Mouse (Mus musculus) midbrain, postnatal 0 days (tissue): ENCODE data around the gene Cfb. TPM values are rescaled to one million over a fixed set of nuclear protein-coding genes. Genes with fewer than 3 reads are reported as not detected.
A peak's percentile ranks its signal among the peaks of the same experiment; 100 is the strongest.

ENCODE experiments used
- ATAC-seq: fragments of 200-750 bp; cut with Nextera tagmentation; 2 replicates; pipeline ENCODE4 v1.8.0; 2017; ENCODE audit warnings: moderate number of reproducible peaks, mild to moderate bottlenecking, moderate TSS enrichment, moderate library complexity; ENCODE audit not compliant: low FRiP score
- DNase-seq: peaks from one replicate; pipeline ENCODE4 v3.0.0-alpha.2; 2015; ENCODE audit warnings: low spot score
- H3K27ac ChIP-seq: fragments of 300-500 bp; sonication (generic); 2 replicates; pipeline ENCODE4 v1.5.1; 2014; ENCODE audit warnings: low read depth, mild to moderate bottlenecking, low read length, mixed read lengths
- H3K27me3 ChIP-seq: fragments of 300-500 bp; sonication (generic); 2 replicates; pipeline ENCODE4 v1.6.1; 2014; ENCODE audit warnings: low read length, control low read depth, mixed read lengths; ENCODE audit not compliant: insufficient read depth
- H3K36me3 ChIP-seq: fragments of 300-500 bp; sonication (generic); 2 replicates; pipeline ENCODE4 v1.6.1; 2014; ENCODE audit warnings: low read length, control low read depth, mixed read lengths; ENCODE audit not compliant: insufficient read depth
- H3K4me1 ChIP-seq: fragments of 300-500 bp; sonication (generic); 2 replicates; pipeline ENCODE4 v1.6.1; 2014; ENCODE audit warnings: mild to moderate bottlenecking, control low read depth, antibody characterized with exemption, low read length, mixed read lengths; ENCODE audit not compliant: insufficient read depth
- H3K4me2 ChIP-seq: fragments of 300-500 bp; sonication (generic); 2 replicates; pipeline ENCODE4 v1.6.1; 2014; ENCODE audit warnings: low read depth, mild to moderate bottlenecking, low read length, mixed read lengths; ENCODE audit not compliant: poor library complexity, severe bottlenecking
- H3K4me3 ChIP-seq: fragments of 300-500 bp; sonication (generic); 2 replicates; pipeline ENCODE4 v1.5.1; 2014; ENCODE audit warnings: low read depth, mild to moderate bottlenecking, low read length, moderate library complexity
- H3K9ac ChIP-seq: fragments of 300-500 bp; sonication (generic); replicated peaks from 2 replicates; pipeline ENCODE4 v1.6.1; 2014; ENCODE audit warnings: mild to moderate bottlenecking, low read length, moderate library complexity, mixed read lengths; ENCODE audit not compliant: poor library complexity, severe bottlenecking
- H3K9me3 ChIP-seq: fragments of 300-500 bp; sonication (generic); 2 replicates; pipeline ENCODE4 v1.6.1; 2016; ENCODE audit warnings: low read length, control low read depth
- CTCF ChIP-seq: IDR thresholded peaks from 2 replicates; pipeline ENCODE4 v1.5.1; 2016; ENCODE audit warnings: antibody characterized with exemption, mild to moderate bottlenecking
- WGBS: fragments of 180-500 bp; shearing (Covaris S2); extraction: QIAGEN DNeasy Blood & Tissue Kit; methylation state at CpG from one replicate; pipeline ENCODE4 v1.1.7; 2014; 5-methylcytosine and 5-hydroxymethylcytosine counted together
- polyA plus RNA-seq: library from polyadenylated mRNA; unstranded; fragments of >200 nt; fragmentation: Nextera tagmentation; extraction: Ambion mirVana; gene quantifications from 2 replicates; pipeline ENCODE4 v1.2.1, GENCODE M21; 2015
- total RNA-seq: library from RNA; depleted of rRNA; stranded (reverse); fragments of >200 nt; gene quantifications from 2 replicates; pipeline ENCODE4 v1.2.3, GENCODE M21; 2014

The Cfb gene
- total and polyA plus RNA-seq, 2 experiments from 2014 or later, result 1.0 TPM; not detected in 1

DNA sequence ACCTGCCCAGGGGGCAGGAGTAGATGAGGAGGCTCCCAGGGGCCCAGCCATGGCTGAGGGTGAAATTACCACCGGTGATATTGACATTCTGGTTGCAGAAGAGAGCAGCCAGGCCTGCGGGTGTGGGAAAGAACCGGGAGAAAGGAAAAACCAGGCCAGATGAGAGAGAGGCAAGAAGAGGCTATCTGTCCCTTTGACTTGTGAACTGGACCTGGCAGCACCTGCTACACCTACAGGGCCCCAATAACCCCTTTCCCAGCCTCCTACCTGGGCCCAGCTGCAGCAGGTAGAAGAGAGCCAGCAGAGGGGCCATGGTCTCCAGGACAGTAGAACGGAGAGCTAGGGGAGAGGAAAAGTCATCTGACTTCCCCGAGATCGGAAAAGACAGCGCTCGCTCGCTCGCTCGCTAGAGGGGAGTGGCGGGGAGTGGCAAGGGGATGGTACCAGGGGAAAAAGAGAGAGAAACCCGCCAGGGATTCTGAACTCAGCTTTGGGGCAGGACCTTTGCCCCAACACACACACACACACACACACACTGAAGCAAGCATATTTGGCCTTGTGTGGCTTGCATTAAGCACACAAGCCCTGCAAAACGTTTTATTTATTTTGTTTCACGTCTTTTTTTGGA, 19.5 kb upstream of the Cfb start, which contains the start of gene Gm20547:
TSS of gene Gm20547 (minus strand) at position 360 of the 628 bp plus-strand sequence.
- no peak within 1 kb of the TSS for H3K9ac ChIP-seq
- H3K27ac ChIP-seq, result no peak within 1 kb of the TSS
- ATAC-seq (no peak), DNase-seq (no peak)
- 7% methylated on average over 15 of the region's 15 CpGs for WGBS
- no peaks in the 10 kb centered on the region for H3K4me1 ChIP-seq
- H3K4me3 ChIP-seq, result no peak within 1 kb of the TSS
- TF ChIP-seq CTCF, result no peak
- no peaks in the 10 kb centered on the region for H3K9me3 ChIP-seq
- H3K4me2 ChIP-seq, result peak within 1 kb of the TSS; percentile 9; the same call in 1 of the 2 replicates
- 0 out of 2 replicates have a peak, but pooled peaks cover 6% of the 10 kb centered on the region for H3K27me3 ChIP-seq
- H3K36me3 ChIP-seq, result no peaks in the 10 kb centered on the region

DNA sequence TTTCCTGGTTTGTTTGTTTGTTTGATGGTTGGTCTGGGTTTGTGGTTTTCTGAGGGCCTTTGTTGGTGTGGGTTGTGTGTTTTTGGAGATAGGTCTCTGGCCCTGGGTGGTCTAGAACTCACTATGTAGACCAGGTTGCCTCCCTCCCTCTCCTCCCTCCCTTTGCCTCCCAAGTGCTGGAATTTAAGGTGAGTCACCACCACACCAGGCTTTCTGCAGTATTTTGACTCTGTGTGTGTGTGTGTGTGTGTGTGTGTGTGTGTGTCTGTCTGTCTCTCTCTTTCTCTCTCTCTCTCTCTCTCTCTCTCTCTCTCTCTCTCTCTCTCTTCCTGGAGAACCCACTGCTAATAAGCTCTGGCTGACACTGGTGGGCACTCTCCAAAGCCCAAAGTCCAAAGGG, 18.8 kb upstream of the Cfb start:
- Histone ChIP-seq H3K4me2 (no peak overlapping the region), H3K4me3 (no peak overlapping the region), H3K9me3 (no peaks in the 10 kb centered on the region), H3K36me3 (no peaks in the 10 kb centered on the region), H3K9ac (no peak overlapping the region), H3K27me3 (0 out of 2 replicates have a peak, but pooled peaks cover 6% of the 10 kb centered on the region), H3K27ac (no peak overlapping the region), H3K4me1 (no peaks in the 10 kb centered on the region)
- ATAC-seq (no peak), DNase-seq (no peak)
- TF ChIP-seq CTCF, result no peak

DNA sequence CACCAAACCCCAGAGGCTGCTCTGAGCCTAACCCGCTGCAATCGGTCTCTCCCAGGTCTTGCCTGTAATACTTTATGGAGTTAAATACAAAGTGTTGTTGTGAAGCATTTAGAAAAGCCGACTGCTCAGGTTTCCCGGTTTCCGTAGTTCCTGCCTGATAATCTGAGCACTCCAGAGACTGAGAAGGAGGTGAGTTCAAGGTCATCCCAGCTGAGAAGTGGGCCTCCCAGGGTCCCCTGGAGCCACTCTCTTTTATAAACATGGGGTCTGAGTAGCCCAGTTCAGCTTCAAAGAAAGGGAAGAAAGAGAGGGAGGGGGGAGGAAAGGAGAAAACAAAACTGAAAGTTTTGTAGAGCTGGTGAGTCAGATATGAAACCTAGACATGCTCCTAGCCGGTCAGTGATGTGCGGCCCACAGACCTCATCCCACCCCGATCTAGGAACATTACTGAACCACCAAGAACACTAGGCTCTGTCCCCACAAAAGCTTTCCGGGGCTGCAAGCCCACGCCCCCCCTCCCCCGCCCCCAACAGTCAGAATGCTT, 17.1 kb upstream of the Cfb start, which contains the start of gene Zbtb12:
TSS of gene Zbtb12 (plus strand) at position 148 of the 544 bp plus-strand sequence.
- WGBS, result 71% methylated on average over 11 of the region's 11 CpGs

DNA sequence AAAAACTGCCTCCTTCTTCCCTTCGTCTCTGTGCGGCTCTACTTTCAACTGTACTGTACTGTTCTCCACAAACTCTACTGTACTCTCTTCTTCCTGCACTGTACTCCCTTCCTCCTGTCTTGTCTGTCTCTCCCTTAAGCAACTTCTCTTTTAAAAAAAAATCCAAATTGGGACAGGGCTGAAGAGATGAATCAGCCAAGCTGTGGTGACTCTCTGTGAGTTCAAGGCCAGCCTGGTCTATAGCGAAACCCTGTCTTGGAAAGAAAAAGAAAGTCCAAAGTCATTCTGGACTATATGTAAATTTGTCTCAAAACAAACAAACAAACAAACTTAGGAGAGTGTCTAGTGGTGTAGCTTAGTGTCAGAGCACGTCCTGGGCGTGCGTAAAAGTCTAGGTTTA, 12.0 kb upstream of the Cfb start:
- H3K4me3 ChIP-seq, result no peak overlapping the region
- no peak overlapping the region for H3K27ac ChIP-seq
- no peak for ATAC-seq
- no peaks in the 10 kb centered on the region for H3K9me3 ChIP-seq
- TF ChIP-seq CTCF, result no peak
- H3K36me3 ChIP-seq, result no peaks in the 10 kb centered on the region
- WGBS, result 91% methylated on average over 6 of the region's 6 CpGs
- H3K4me1 ChIP-seq, result no peaks in the 10 kb centered on the region
- no peak overlapping the region for H3K9ac ChIP-seq
- DNase-seq, result no peak
- peaks cover 3% of the 10 kb centered on the region; the same call in 1 of the 2 replicates for H3K27me3 ChIP-seq
- no peak overlapping the region for H3K4me2 ChIP-seq

More for the DNA sequence above, 17.1 kb upstream of the Cfb start, which contains the start of gene Zbtb12:
- no peak for TF ChIP-seq CTCF
- Histone ChIP-seq H3K36me3 (no peaks in the 10 kb centered on the region), H3K9me3 (no peaks in the 10 kb centered on the region), H3K9ac (no peak within 1 kb of the TSS), H3K27ac (no peak within 1 kb of the TSS), H3K27me3 (0 out of 2 replicates have a peak, but pooled peaks cover 6% of the 10 kb centered on the region), H3K4me2 (no peak within 1 kb of the TSS), H3K4me1 (no peaks in the 10 kb centered on the region), H3K4me3 (no peak within 1 kb of the TSS)
- no peak for DNase-seq
- no peak for ATAC-seq

DNA sequence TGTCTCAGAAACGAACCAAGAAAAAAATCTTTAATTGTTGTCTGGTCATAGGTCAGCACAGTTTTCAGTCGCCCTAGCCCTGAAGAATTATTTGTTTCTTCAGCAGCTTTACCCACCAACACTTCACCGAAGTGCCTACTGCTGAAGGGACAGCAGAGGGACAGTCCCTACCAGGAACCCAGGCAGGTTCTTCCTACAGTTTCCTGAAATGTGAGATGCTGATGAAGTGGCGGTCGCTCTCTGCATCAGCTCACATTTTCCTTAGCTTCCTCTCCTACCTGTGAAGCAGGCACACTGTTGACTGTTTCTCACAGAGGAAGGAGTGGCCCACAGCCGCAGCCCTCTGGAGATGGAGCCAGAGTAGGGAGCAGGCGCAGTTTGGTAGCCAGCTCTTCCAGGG, 3.7 kb upstream of the Cfb start:
- WGBS, result 73% methylated on average over 7 of the region's 7 CpGs
- no peak overlapping the region for H3K4me2 ChIP-seq

DNA sequence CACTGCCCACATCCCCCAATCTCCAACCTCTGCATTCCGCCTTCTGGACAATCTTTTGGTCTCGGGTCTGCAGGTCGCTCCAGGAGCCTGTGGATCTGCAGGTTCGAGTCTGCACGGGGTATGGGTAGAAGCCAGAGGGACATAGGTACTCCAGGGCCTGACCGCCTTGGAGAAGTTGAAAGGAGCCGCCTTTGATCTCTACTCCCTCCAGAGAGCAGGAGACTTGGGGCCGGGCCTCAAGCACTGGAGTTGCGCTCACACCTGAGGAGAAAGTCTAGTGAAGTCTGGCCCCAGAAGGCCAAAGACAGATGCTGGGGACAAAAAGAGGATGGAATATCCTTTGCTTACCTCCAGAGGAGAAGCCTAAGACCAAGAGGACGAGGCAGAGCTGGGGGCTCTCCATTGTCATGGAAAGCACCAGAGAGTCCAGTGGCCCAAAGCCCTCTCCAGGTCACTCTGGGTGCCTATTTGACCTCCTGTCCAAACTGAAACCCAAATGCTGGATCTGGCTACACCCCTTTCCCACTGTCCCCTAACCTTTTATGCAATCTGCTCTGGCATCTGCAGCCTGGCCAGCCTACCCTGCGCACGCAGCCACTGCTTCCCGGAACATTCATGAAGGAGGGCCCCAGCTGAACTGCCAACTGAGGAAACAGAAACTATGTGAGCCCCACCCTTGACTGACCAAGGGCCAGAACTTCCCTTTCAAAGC, 458 bp downstream of the Cfb start:
- no peak overlapping the region for H3K27ac ChIP-seq
- no peaks in the 10 kb centered on the region for H3K36me3 ChIP-seq
- ATAC-seq (no peak), DNase-seq (no peak)
- no peak overlapping the region for H3K4me3 ChIP-seq
- TF ChIP-seq CTCF, result no peak
- no peak overlapping the region for H3K9ac ChIP-seq
- no peaks in the 10 kb centered on the region for H3K4me1 ChIP-seq
- no peaks in the 10 kb centered on the region for H3K9me3 ChIP-seq
- WGBS, result 74% methylated on average over 13 of the region's 13 CpGs
- no peaks in the 10 kb centered on the region for H3K27me3 ChIP-seq
- no peak overlapping the region for H3K4me2 ChIP-seq

More for the DNA sequence above, 3.7 kb upstream of the Cfb start:
- no peak overlapping the region for H3K9ac ChIP-seq
- H3K4me1 ChIP-seq, result no peaks in the 10 kb centered on the region
- H3K4me3 ChIP-seq, result no peak overlapping the region
- H3K36me3 ChIP-seq, result no peaks in the 10 kb centered on the region
- no peak overlapping the region for H3K27ac ChIP-seq
- no peaks in the 10 kb centered on the region for H3K9me3 ChIP-seq
- ATAC-seq (no peak), DNase-seq (no peak)
- TF ChIP-seq CTCF, result no peak
- H3K27me3 ChIP-seq, result no peaks in the 10 kb centered on the region
